Mouse (Mus musculus): ENCODE data around the gene Garem2. TPM values are rescaled to one million over a fixed set of nuclear protein-coding genes. Genes with fewer than 3 reads are reported as not detected.
"Not testable (repeated sequence)": the region's sequence is repeated elsewhere in the genome, so short reads cannot be mapped to it uniquely, and the experiment has no call there.

Gene Garem2
- polyA plus RNA-seq (2012), result 0.02 TPM in 1 of 2 replicates, not detected in the other

DNA sequence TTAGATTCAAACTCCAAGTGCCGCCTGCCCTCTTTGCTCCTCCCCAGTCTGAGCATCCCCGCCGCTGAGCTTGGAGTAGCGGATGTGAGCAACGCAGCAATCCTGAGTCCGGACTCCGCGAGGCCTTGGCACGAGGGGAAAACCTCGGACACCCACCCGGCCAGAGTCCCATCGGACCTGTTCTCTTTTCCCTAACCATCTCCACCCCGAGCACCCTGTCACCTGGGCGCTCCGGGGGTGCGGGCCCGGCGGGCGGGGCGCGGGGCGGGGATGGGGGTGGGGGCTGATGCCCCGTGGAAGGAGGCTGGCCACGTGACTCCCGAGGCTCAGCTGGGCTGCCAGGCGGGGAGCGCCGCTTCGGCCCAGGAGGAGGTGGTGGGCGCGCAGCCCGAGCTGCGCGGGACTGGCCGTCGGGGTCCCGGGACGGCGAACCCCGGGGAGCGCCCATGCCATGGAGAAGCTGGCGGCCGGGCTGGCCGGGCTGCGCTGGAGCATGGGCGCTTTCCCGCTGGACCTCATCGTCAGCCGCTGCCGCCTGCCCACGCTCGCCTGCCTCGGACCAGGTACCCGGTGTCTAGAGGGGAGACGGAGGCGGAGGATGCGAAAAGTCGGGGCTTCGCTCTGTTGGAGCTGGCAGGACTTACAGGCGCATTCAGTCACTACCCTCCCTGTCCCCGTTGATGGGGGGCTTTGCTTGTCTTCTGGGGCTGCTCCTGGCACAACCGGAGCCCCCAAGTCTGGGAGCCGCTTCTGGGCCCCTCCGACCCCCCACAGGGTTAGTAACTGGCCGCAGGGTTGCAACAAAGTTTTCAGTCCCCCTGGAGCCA lies at the start of gene Garem2:
Garem2 (plus strand) TSS at position 321 of the 827 bp plus-strand sequence.
- Histone ChIP-seq H3K4me3 (replicated peaks) (no peak within 1 kb of the TSS), H3K36me3 (ENCODE audit: control insufficient read depth) (no peaks in the 10 kb centered on the region), H3K27me3 (ENCODE audit: control insufficient read depth) (peaks cover 78% of the 10 kb centered on the region), H3K4me1 (ENCODE audit: control insufficient read depth) (no peaks in the 10 kb centered on the region), H3K9me3 (ENCODE audit: control insufficient read depth, low read length) (peaks cover 29% of the 10 kb centered on the region)
- TF ChIP-seq TAL1 (IDR thresholded peaks at IDR 0.05; ENCODE audit: low read length) (no peak), GATA1 (IDR thresholded peaks at IDR 0.05; ENCODE audit: low read length) (no peak)

DNA sequence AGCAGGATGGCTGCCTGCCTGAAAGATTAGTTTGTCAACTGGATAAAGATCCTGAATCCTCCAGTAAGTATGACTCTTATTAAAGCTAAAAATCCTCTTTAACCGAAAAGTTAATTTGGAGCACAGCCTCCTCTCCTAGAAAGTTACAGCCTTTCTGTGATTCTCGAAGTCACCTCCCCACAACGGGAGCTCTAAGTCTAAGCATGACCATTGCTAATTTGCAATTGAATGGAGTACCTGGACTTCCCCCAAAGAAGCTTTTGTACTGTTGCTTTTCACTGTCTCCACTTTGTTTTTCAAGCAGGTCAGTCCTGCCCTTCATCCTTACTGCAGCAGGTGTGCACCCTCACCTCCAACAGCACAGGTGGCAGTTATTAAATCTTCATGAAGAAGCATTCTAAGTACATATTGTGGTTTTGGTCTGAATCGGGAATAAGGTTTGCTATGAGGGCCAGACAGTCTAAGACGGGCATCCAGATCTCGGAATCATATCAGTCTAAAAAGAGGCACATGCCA lies 46.7 kb upstream of the Garem2 start:
- Histone ChIP-seq H3K9me3 (ENCODE audit: control insufficient read depth, low read length) (no peaks in the 10 kb centered on the region), H3K4me1 (ENCODE audit: control insufficient read depth) (peaks cover 2% of the 10 kb centered on the region; the same call in 1 of the 2 replicates), H3K36me3 (ENCODE audit: control insufficient read depth) (peaks cover 50% of the 10 kb centered on the region), H3K4me3 (replicated peaks) (no peak overlapping the region), H3K27me3 (ENCODE audit: control insufficient read depth) (no peaks in the 10 kb centered on the region)
- no peak for TF ChIP-seq TAL1 (IDR thresholded peaks at IDR 0.05; ENCODE audit: low read length)
- TF ChIP-seq GATA1 (IDR thresholded peaks at IDR 0.05; ENCODE audit: low read length), result no peak

- H3K4me3 ChIP-seq (replicated peaks); H3K9me3 ChIP-seq (ENCODE audit: control insufficient read depth, low read length); H3K4me1 ChIP-seq (ENCODE audit: control insufficient read depth); H3K27me3 ChIP-seq (ENCODE audit: control insufficient read depth): not testable (repeated sequence)
- H3K36me3 ChIP-seq (ENCODE audit: control insufficient read depth), result peaks cover 63% of the 10 kb centered on the region
Observed at GRCm38 (mm10) chr5:30059607-30060006, 45.4 kb upstream of the Garem2 start.

GRCm38 (mm10) chr5:30067726-30068125 lies 37.2 kb upstream of the Garem2 start:
- no peak overlapping the region for H3K4me3 ChIP-seq (replicated peaks)
- H3K9me3 ChIP-seq (ENCODE audit: control insufficient read depth, low read length), result no peaks in the 10 kb centered on the region
- peaks cover 97% of the 10 kb centered on the region for H3K36me3 ChIP-seq (ENCODE audit: control insufficient read depth)
- H3K4me1 ChIP-seq (ENCODE audit: control insufficient read depth), result peaks cover 29% of the 10 kb centered on the region
- no peaks in the 10 kb centered on the region for H3K27me3 ChIP-seq (ENCODE audit: control insufficient read depth)
- TF ChIP-seq GATA1 (IDR thresholded peaks at IDR 0.05; ENCODE audit: low read length) (no peak), TAL1 (IDR thresholded peaks at IDR 0.05; ENCODE audit: low read length) (no peak)

DNA sequence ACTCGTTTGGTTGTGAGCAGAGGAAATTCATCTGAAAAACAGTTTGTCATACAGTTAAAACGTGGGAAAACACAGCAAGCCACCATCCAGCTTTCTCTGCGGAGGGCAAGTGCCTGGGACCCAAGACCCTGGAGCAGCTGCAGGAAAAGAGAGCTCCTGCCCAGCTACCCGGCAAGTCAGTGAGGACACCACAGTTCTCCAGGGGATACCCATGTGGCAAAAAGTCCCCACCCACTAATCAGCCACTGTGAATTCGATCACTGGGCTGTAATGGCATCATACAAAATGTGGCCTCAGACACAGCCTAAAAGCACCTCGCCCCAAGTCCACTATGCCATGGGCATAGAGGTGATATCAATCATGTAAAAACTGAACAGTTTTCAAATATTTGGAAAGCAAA lies 33.3 kb upstream of the Garem2 start:
- Histone ChIP-seq H3K4me1 (ENCODE audit: control insufficient read depth) (peaks cover 35% of the 10 kb centered on the region), H3K27me3 (ENCODE audit: control insufficient read depth) (no peaks in the 10 kb centered on the region), H3K9me3 (ENCODE audit: control insufficient read depth, low read length) (no peaks in the 10 kb centered on the region), H3K36me3 (ENCODE audit: control insufficient read depth) (peaks cover 58% of the 10 kb centered on the region), H3K4me3 (replicated peaks) (peak overlapping the region; percentile 95)
- TF ChIP-seq GATA1 (IDR thresholded peaks at IDR 0.05; ENCODE audit: low read length), result no peak

- Histone ChIP-seq H3K27me3 (ENCODE audit: control insufficient read depth) (no peaks in the 10 kb centered on the region), H3K9me3 (ENCODE audit: control insufficient read depth, low read length) (no peaks in the 10 kb centered on the region), H3K4me3 (replicated peaks) (peak overlapping the region; percentile 95), H3K36me3 (ENCODE audit: control insufficient read depth) (peaks cover 51% of the 10 kb centered on the region), H3K4me1 (ENCODE audit: control insufficient read depth) (peaks cover 35% of the 10 kb centered on the region)
- TF ChIP-seq TAL1 (IDR thresholded peaks at IDR 0.05; ENCODE audit: low read length) (no peak), GATA1 (IDR thresholded peaks at IDR 0.05; ENCODE audit: low read length) (no peak)
Observed at GRCm38 (mm10) chr5:30072377-30072776, 32.6 kb upstream of the Garem2 start.

DNA sequence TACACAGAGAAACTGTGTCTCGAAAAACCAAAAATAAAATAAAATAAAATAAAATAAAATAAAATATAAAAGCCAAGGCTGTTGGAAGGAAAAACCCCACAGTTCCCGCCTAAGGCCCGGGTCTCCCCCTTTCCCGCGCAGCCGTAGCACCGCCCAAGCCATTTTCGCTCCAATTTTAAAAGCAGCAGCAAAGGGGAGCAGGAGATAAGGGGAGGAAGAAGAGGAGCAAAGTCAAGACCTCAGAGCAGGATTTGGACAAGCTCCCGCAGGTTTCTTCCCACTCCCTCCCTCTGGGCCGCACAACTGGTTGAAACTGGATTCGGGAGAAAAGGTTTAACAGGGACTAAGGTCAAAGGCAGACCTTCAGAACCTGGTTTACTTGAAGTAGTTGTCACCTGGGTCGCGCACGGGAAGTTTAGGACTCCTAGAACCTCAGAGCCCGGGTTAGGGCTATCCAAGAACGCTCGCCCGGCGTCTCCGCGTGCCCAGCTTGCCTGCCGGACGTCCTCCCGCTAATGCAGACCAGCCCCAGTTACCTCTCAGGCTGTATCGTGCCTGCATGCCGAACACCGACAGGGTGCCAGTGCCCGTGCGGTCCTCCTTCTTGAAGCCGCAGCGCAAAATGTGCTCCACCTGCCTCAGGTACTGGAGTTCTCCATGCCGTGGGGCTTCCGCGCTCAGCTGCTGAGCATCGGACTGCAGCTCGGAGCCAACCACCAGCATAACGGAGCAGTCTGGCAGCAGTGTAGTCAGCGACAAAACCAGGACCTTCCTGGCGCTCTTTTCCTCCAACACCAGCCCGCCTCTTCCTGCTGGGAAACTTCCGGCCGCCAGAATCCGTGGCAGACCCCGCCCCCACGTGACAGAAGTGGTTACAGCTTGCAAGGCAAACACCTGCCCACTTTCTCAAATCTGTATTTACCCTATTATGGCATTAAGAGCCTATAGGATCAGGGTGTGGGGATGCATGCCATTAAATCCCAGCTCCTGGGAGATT lies 31.8 kb upstream of the Garem2 start, which contains the start of gene Tyms:
Tyms (minus strand) TSS at position 793 of the 997 bp plus-strand sequence.
- Histone ChIP-seq H3K36me3 (ENCODE audit: control insufficient read depth) (peaks cover 44% of the 10 kb centered on the region), H3K4me3 (replicated peaks) (peak within 1 kb of the TSS; percentile 95), H3K27me3 (ENCODE audit: control insufficient read depth) (no peaks in the 10 kb centered on the region), H3K4me1 (ENCODE audit: control insufficient read depth) (peaks cover 31% of the 10 kb centered on the region), H3K9me3 (ENCODE audit: control insufficient read depth, low read length) (no peaks in the 10 kb centered on the region)
- TF ChIP-seq GATA1 (IDR thresholded peaks at IDR 0.05; ENCODE audit: low read length) (0 out of 2 replicates have a peak, but pooled peaks have one; percentile 15), TAL1 (IDR thresholded peaks at IDR 0.05; ENCODE audit: low read length) (no peak)

DNA sequence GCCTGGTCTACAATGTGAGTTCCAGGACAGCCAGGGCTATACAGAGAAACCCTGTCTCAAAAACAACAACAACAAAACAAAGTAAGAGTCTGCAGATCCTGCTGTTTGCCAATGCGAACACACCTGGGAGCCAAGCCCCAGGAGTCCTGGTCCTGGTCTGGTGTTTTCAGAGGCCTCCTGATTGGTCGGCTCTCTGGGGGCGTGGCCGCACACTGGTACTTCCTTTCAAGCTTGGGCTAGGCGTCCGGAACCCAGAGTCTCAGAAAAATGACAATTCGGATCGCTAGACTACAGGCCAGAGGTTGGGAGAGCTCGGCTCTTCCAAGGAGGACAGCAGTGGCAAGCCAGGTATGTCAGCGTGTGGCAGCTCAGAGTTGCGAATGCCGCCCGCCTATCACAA lies 12.3 kb upstream of the Garem2 start:
- Histone ChIP-seq H3K9me3 (ENCODE audit: control insufficient read depth, low read length) (no peaks in the 10 kb centered on the region), H3K4me3 (replicated peaks) (no peak overlapping the region), H3K36me3 (ENCODE audit: control insufficient read depth) (no peaks in the 10 kb centered on the region), H3K4me1 (ENCODE audit: control insufficient read depth) (peaks cover 2% of the 10 kb centered on the region; the same call in 1 of the 2 replicates), H3K27me3 (ENCODE audit: control insufficient read depth) (no peaks in the 10 kb centered on the region)
- TF ChIP-seq GATA1 (IDR thresholded peaks at IDR 0.05; ENCODE audit: low read length), result no peak
- TF ChIP-seq TAL1 (IDR thresholded peaks at IDR 0.05; ENCODE audit: low read length), result no peak
